Mouse (Mus musculus): ENCODE measurements around the gene Tfip11.

Gene Tfip11

GRCm38 (mm10) chr5:112320379-112320778 is 5.8 kb upstream of the Tfip11 start:
- DNase-seq (ENCODE audit: low spot score) = no peak

GRCm38 (mm10) chr5:112320936-112321335 is 5.2 kb upstream of the Tfip11 start:
- DNase-seq (ENCODE audit: low spot score) = no peak

- no peak for DNase-seq (ENCODE audit: low spot score)
Observed at GRCm38 (mm10) chr5:112321376-112321775, 4.8 kb upstream of the Tfip11 start.

- no peak for DNase-seq (ENCODE audit: low spot score)
Observed at GRCm38 (mm10) chr5:112323246-112323645, 2.9 kb upstream of the Tfip11 start.

- DNase-seq (ENCODE audit: low spot score) = no peak
Observed at GRCm38 (mm10) chr5:112324637-112325545, 1.3 kb upstream of the Tfip11 start.

- DNase-seq (ENCODE audit: low spot score) = no peak
Observed at GRCm38 (mm10) chr5:112326446-112327009, 370 bp downstream of the Tfip11 start.

GRCm38 (mm10) chr5:112327854-112328253 is 1.7 kb downstream of the Tfip11 start:
- no peak for DNase-seq (ENCODE audit: low spot score)

GRCm38 (mm10) chr5:112329805-112330564 is 3.8 kb downstream of the Tfip11 start:
- DNase-seq (ENCODE audit: low spot score) = no peak

- no peak for DNase-seq (ENCODE audit: low spot score)
Observed at GRCm38 (mm10) chr5:112335473-112335872, 9.3 kb downstream of the Tfip11 start.

- no peak for DNase-seq (ENCODE audit: low spot score)
Observed at GRCm38 (mm10) chr5:112337004-112337403, 10.8 kb downstream of the Tfip11 start.

- DNase-seq (ENCODE audit: low spot score) = no peak
Observed at GRCm38 (mm10) chr5:112339215-112339614, 13.1 kb downstream of the Tfip11 start.

GRCm38 (mm10) chr5:112342463-112343204 is 16.5 kb downstream of the Tfip11 start, which contains the start of the genes Srrd and Hps4:
Gene Srrd, minus strand, starts transcription at chr5:112343040.
Gene Hps4, plus strand, starts transcription at chr5:112343083.
- DNase-seq (ENCODE audit: low spot score) = peak; percentile 81

GRCm38 (mm10) chr5:112343205-112343595 is 17.0 kb downstream of the Tfip11 start:
- DNase-seq (ENCODE audit: low spot score) = no peak

- DNase-seq (ENCODE audit: low spot score) = no peak
Observed at GRCm38 (mm10) chr5:112344092-112344960, 18.2 kb downstream of the Tfip11 start.

- no peak for DNase-seq (ENCODE audit: low spot score)
Observed at GRCm38 (mm10) chr5:112346211-112346965, 20.2 kb downstream of the Tfip11 start.

- no peak for DNase-seq (ENCODE audit: low spot score)
Observed at GRCm38 (mm10) chr5:112349169-112349568, 23.0 kb downstream of the Tfip11 start.

- no peak for DNase-seq (ENCODE audit: low spot score)
Observed at GRCm38 (mm10) chr5:112355493-112355892, 29.3 kb downstream of the Tfip11 start.

GRCm38 (mm10) chr5:112355910-112356309 is 29.8 kb downstream of the Tfip11 start, which contains the start of gene Gm6583:
Gene Gm6583, minus strand, starts transcription at chr5:112356033.
- no peak for DNase-seq (ENCODE audit: low spot score)

- DNase-seq (ENCODE audit: low spot score) = no peak
Observed at GRCm38 (mm10) chr5:112356322-112356721, 30.2 kb downstream of the Tfip11 start.

GRCm38 (mm10) chr5:112359520-112359919 is 33.4 kb downstream of the Tfip11 start:
- DNase-seq (ENCODE audit: low spot score) = no peak
